Mouse (Mus musculus) embryo, embryonic 10.5 days (tissue): Measurements from ENCODE around the gene Gm49601.
A peak's percentile ranks its signal among the peaks of the same experiment; 100 is the strongest.

ENCODE experiments used
- DNase-seq: peaks from one replicate; pipeline ENCODE4 v3.0.0-alpha.2; 2015; ENCODE audit warnings: low spot score

The Gm49601 gene

DNA sequence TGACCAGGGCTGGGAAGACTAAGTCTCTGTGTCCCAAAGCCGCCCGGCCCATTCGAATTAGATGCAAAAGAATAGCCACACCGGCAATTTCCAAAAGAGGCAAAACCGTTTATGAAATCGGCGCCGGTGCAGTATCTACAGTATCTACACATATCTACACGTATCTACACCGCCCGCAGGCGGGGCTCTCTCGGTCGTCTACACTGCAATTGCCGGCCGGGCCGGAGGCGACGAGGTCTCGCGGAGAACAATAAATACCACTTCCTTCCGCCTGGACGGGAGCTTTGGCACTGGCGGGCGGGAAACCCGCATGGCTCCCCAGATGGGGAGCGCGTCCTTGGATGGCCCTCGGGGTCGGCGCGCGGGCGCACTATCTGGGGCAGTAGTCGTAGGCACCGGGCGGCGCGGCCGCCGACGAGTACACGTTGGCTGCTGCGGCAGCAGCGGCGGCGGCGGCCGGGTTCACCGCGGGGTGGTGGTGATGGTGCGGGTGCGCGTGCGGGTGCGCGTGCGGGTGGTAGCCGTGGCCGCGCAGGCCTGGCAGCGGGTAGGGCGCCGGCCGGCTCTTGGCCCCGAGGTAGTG is 44.5 kb downstream of the Gm49601 start:
- DNase-seq = peak; percentile 53

GRCm38 (mm10) chr16:18581050-18581622 is 45.1 kb downstream of the Gm49601 start:
- DNase-seq = peak; percentile 30

- peak; percentile 48 for DNase-seq
Measured at GRCm38 (mm10) chr16:18580389-18580788, 45.8 kb downstream of the Gm49601 start.

DNA sequence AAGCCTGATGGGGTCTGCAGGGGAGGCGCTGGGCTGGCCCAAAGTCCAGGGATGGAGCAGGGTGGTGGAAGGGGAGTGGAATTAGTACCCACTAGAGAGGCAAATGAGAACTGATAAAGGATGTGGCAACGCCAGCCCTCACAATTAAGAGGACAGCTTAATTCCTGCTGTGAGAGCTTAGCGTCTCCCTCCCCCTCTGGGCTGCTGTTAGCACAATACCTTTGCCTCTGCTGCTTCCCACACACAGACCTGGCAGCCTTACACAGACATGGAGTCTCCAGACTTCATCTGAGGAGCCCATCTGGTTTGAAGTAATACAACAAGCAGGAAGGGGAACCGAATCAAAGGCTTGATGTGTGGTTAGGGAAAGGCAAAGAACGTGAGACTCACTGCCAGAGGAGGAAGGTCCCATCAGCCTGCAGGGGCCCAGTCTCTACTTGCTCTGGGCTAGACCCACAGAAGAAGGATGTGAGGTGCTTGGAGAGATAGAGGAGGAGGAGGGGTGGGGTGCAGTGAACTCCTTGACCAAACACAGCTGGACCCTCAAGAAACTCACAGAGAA is 48.5 kb downstream of the Gm49601 start:
- peak; percentile 26 for DNase-seq

DNA sequence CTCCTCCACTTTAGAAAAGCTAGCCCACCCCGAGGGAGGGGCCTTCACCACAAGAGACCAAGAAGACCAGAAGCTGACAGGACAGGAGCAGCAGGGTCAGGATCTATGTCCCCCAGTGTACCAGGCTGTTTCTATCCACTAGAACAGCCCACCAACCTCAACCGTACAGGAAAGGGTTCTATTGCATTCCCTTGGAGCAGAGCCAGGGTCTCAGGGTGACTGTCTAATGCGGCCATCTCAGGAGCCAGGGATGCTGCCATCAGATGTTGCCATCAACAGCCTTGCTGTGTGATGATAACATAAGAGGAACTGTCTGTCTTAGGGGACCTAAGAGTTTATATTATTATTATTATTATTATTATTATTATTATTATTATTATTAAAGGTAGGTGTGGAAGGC is 49.2 kb downstream of the Gm49601 start:
- DNase-seq = no peak

- no peak for DNase-seq
Measured at GRCm38 (mm10) chr16:18574196-18574595, 52.0 kb downstream of the Gm49601 start.
